In the genomic region with DNA sequence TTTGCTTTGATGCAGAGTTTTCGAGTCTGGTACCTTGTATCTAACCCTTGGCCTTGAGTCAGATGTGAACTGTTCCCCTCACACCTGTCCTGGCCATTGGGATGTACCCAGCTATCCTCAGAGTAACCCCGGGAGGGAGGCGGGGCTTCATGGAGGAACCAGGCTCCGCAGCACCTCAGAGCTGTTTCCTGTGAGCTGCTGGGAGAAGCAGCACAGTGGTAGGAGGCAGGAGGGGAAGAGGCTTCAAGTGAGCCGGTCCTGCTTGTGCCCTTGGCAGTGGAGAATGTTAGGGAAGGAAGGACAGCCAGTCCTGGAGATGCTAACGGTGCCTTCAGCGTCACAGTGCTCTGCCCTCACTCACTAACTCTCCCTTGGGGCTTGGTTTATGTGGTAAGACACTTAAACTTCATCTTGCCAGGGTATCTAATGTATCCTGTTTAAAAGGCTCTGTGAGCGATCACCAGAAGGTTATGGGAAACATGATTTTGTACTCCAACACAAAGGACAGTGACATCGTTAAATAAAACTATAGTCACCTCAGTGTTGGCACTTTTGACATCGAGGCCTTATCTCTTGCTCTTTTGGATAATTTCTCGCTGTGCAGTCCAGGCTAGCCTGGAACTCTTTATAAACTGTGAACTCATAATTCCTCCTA, we compare ENCODE assay signal across 13 mouse cellular contexts. TPM values are rescaled to one million over a fixed set of nuclear protein-coding genes. Genes with fewer than 3 reads are reported as not detected.
A peak's percentile ranks its signal among the peaks of the same experiment; 100 is the strongest.
DNase-seq lines count a peak whose midpoint lies in the region; ATAC-seq and TF ChIP-seq lines count a peak whose summit lies in the region.
"Had no signal": no experiment of that assay in that cellular context is flagged by ENCODE, and none has a peak within 500 bp of the region (broad histone marks: within the 10 kb centered on the region; RNA-seq: fewer than 3 reads in every experiment).

No protein-coding gene starts in this region.

- H3K4me3 ChIP-seq in lung, adult 2 months (replicated peaks; ENCODE audit: extremely low read depth, low read depth, low read length), result no peak overlapping the region
- H3K4me3 ChIP-seq: forebrain, embryonic 13.5 days had no signal

- DNase-seq in lung, adult 2 months, result no peak
- DNase-seq in lung, postnatal 4 days, result no peak
- DNase-seq in embryo, embryonic 9.5 days (ENCODE audit: extremely low spot score), result no peak
- no peak for DNase-seq in left cerebral cortex, adult 18-20 months (ENCODE audit: low spot score in 2 of 2)
- no peak for DNase-seq in layer of hippocampus, postnatal 10 days (ENCODE audit: low spot score in 2 of 2)
- DNase-seq: adrenal gland, postnatal 36 days; cerebellum, postnatal 25 days; kidney, adult 11 months; layer of hippocampus, adult 9-11 months had no signal

- ATAC-seq in activated CD4-positive, CD25-positive, alpha-beta regulatory T cell, adult 4 months, result peak; percentile 24
- peak; percentile 30 to 37; a peak in 2 of 4 replicates for ATAC-seq in hematopoietic stem cell, adult 5-6 weeks (replicated peaks in 1 of 2; ENCODE audit: insufficient read depth in 1 of 2, low FRiP score in 2 of 2, low TSS enrichment in 1 of 2, low read depth in 1 of 2, poor library complexity in 2 of 2, severe bottlenecking in 2 of 2)
- ATAC-seq in monocyte, adult 5-6 weeks (replicated peaks; ENCODE audit: insufficient number of reproducible peaks, low FRiP score, low TSS enrichment, poor library complexity, severe bottlenecking), result peak; percentile 19; the same call in 1 of the 2 replicates
- ATAC-seq: forebrain, embryonic 13.5 days had no signal

- 62% methylated on average over 11 of the region's 11 CpGs for WGBS in lung, adult 2 months

- TF ChIP-seq CTCF in lung, adult 2 months (IDR thresholded peaks at IDR 0.05; ENCODE audit: insufficient read depth, low read length), result no peak

- H3K4me1 ChIP-seq in lung, adult 2 months (ENCODE audit: control insufficient read depth, insufficient read depth, low read length), result 0 out of 2 replicates have a peak, but pooled peaks cover 3% of the 10 kb centered on the region
- H3K4me1 ChIP-seq: forebrain, embryonic 13.5 days had no signal

- peak; percentile 25; the same call in 1 of the 2 replicates for TF ChIP-seq POLR2A in lung, adult 2 months (IDR thresholded peaks at IDR 0.05; ENCODE audit: borderline replicate concordance, extremely low read depth, low read depth, low read length)

RNA-seq across cellular contexts. Expression of gene Gpr18, which starts 22.1 kb away (rescaled TPM):
- 5.6 and 8.3 TPM in 2 replicates for polyA plus RNA-seq in lung, adult 2 months (2012; rRNA removed)
- polyA plus RNA-seq in activated CD4-positive, CD25-positive, alpha-beta regulatory T cell, adult 4 months (2017; shearing (Covaris generic)), result 10 to 100 TPM; 83.8 to 86.0 TPM
- total RNA-seq in hematopoietic stem cell, adult 5-6 weeks (2017), result 0.60 and 2.1 TPM in 2 replicates
- total RNA-seq in monocyte, adult 5-6 weeks (2017), result 31.4 to 45.9 TPM (median 34.6 TPM) in 3 replicates
- not detected for total RNA-seq in left cerebral cortex, adult 18-20 months (2021)
- not detected for total RNA-seq in layer of hippocampus, postnatal 10 days (2021)

RNA-seq across cellular contexts. Expression of gene Gpr183, which starts 27.3 kb away (rescaled TPM):
- 2.3 and 3.1 TPM in 2 replicates for polyA plus RNA-seq in lung, adult 2 months (2012; rRNA removed)
- polyA plus RNA-seq in activated CD4-positive, CD25-positive, alpha-beta regulatory T cell, adult 4 months (2017; shearing (Covaris generic)), result 100 to 1,000 TPM; 104 to 118 TPM
- total RNA-seq in hematopoietic stem cell, adult 5-6 weeks (2017), result 1.1 and 2.6 TPM in 2 replicates
- total RNA-seq in monocyte, adult 5-6 weeks (2017), result 14.6 to 34.3 TPM (median 25.6 TPM) in 3 replicates
- total RNA-seq in left cerebral cortex, adult 18-20 months (2021), result 1 to 10 TPM in 1 of 2 experiments, under 1 TPM in 1; 0.68 to 1.0 TPM
- total RNA-seq in layer of hippocampus, postnatal 10 days (2021), result under 1 TPM; 0.71 to 0.83 TPM

RNA-seq across cellular contexts. Expression of gene Ubac2, which starts 59.3 kb away (rescaled TPM):
- 37.7 and 47.1 TPM in 2 replicates for polyA plus RNA-seq in lung, adult 2 months (2012; rRNA removed)
- 10 to 100 TPM; 62.5 to 75.1 TPM for polyA plus RNA-seq in activated CD4-positive, CD25-positive, alpha-beta regulatory T cell, adult 4 months (2017; shearing (Covaris generic))
- 23.1 and 26.0 TPM in 2 replicates for total RNA-seq in hematopoietic stem cell, adult 5-6 weeks (2017)
- total RNA-seq in monocyte, adult 5-6 weeks (2017), result 25.2 to 53.9 TPM (median 36.5 TPM) in 3 replicates
- total RNA-seq in left cerebral cortex, adult 18-20 months (2021), result 10 to 100 TPM; 34.2 to 36.0 TPM
- 10 to 100 TPM; 39.1 to 39.3 TPM for total RNA-seq in layer of hippocampus, postnatal 10 days (2021)

Comparison
In these comparisons a context has a peak if more than half of its experiments do, and no peak if none do; other contexts are left out.
1. RNA of gene Gpr18, which starts 22.1 kb away (total RNA-seq): 31.4 to 45.9 TPM in monocyte, adult 5-6 weeks; 0.60 to 2.1 TPM in hematopoietic stem cell, adult 5-6 weeks, not detected in left cerebral cortex, adult 18-20 months and not detected in layer of hippocampus, postnatal 10 days; every median in the first group is over 10 times any median in the second.
2. Peak in every context shown above with its lines, with median percentiles within 50 percentile points of each other: ATAC-seq.